Mouse (Mus musculus): ENCODE measurements at regions not wholly inside any gene's neighbourhood (a gene's known extent, or its start where the extent isn't known, plus 50 kb on each side); places are given as distances from the start of the nearest gene placed in this dataset.
A peak's percentile ranks its signal among the peaks of the same experiment; 100 is the strongest.

- DNase-seq (ENCODE audit: inconsistent age in 2 of 2, low spot score in 1 of 2) = no peak
Measured at GRCm38 (mm10) chr7:114345860-114346259, 69.2 kb upstream of the Pde3b start.

GRCm38 (mm10) chr7:114347006-114347405, 68.1 kb upstream of the Pde3b start:
- no peak for DNase-seq (ENCODE audit: inconsistent age in 2 of 2, low spot score in 1 of 2)

GRCm38 (mm10) chr7:114350968-114351367, 64.1 kb upstream of the Pde3b start:
- no peak for DNase-seq (ENCODE audit: inconsistent age in 2 of 2, low spot score in 1 of 2)

- peak in 1 of 2 experiments; percentile 28 for DNase-seq (ENCODE audit: inconsistent age in 2 of 2, low spot score in 1 of 2)
Measured at GRCm38 (mm10) chr7:114356381-114356780, 58.7 kb upstream of the Pde3b start.

GRCm38 (mm10) chr7:114362166-114362565, 52.9 kb upstream of the Pde3b start:
- DNase-seq (ENCODE audit: inconsistent age in 2 of 2, low spot score in 1 of 2) = no peak

- peak in 1 of 2 experiments; percentile 48 for DNase-seq (ENCODE audit: inconsistent age in 2 of 2, low spot score in 1 of 2)
Measured at GRCm38 (mm10) chr7:114364041-114364440, 51.0 kb upstream of the Pde3b start.

Data from adrenal gland, adult (tissue).